Mouse (Mus musculus): ENCODE data around the gene Ndrg4. TPM values are rescaled to one million over a fixed set of nuclear protein-coding genes. Genes with fewer than 3 reads are reported as not detected.
A peak's percentile ranks its signal among the peaks of the same experiment; 100 is the strongest.

Ndrg4 gene
- total and polyA plus RNA-seq, 3 experiments: 1.6 to 2.1 (median 1.7) TPM

DNA sequence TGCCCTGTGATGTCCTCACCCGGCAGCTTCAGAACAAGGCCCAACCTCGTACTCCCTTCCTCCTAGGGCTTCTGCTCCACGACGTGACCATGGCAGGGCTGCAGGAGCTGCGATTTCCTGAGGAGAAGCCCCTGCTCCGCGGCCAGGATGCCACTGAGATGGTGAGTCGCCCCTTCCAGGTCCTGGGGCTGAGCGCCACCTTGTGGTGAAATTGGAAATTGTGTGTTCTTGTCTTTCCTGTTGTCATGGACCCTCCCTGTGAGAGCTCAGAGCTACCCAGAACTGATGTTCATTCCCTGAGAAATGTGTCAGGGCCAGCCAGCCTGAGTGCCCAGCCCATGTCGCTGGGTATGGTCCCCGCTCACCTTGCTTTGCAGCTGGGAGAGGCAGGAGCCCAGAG is 20.3 kb downstream of the Ndrg4 start:
- H3K9me3 ChIP-seq (replicated peaks; ENCODE audit: low read length): no peaks in the 10 kb centered on the region
- no peak overlapping the region for H3K4me3 ChIP-seq (replicated peaks in 1 of 3; ENCODE audit: low read depth in 2 of 3, low read length in 2 of 3, poor library complexity in 1 of 3)
- no peak overlapping the region for H3K9ac ChIP-seq (ENCODE audit: insufficient read depth, low read depth)
- DNase-seq (ENCODE audit: extremely low read depth): peak; percentile 82
- dilution Hi-C loops (cut with MboI; ENCODE audit: extremely low pct_ligation_motif_present, extremely low pct_unique_long_range_greater_than_20kb, low sequenced_read_pairs) (no loop called here), in situ Hi-C loops (cut with MboI; ENCODE audit: low pct_ligation_motif_present, low pct_unique_long_range_greater_than_20kb, low sequenced_read_pairs) (loop anchor here (5.0 kb wide), 1 partner anchor 95 kb away; no protein-coding TSS in a partner anchor)
- no peak overlapping the region for H3K27ac ChIP-seq (ENCODE audit: insufficient read depth, low read depth)
- peaks cover 46% of the 10 kb centered on the region for H3K27me3 ChIP-seq (replicated peaks)
- TF ChIP-seq SMC3 (IDR thresholded peaks at IDR 0.05; ENCODE audit: low read depth, low read length) (peak; percentile 94), ZNF384 (IDR thresholded peaks at IDR 0.05; ENCODE audit: low read depth, low read length) (peak; percentile 60), ELF1 (IDR thresholded peaks at IDR 0.05; ENCODE audit: low read depth, low read length) (no peak), ZC3H11A (IDR thresholded peaks at IDR 0.05; ENCODE audit: low read depth, low read length) (peak; percentile 69), POLR2A (IDR thresholded peaks at IDR 0.05; ENCODE audit: low read depth, low read length) (no peak), MAX (IDR thresholded peaks at IDR 0.05; ENCODE audit: low read length) (0 out of 2 replicates have a peak, but pooled peaks have one; percentile 14), NELFE (IDR thresholded peaks at IDR 0.05; ENCODE audit: low read depth, low read length) (peak; percentile 49; the same call in 1 of the 2 replicates), ETS1 (conservative IDR thresholded peaks at IDR 0.05; ENCODE audit: low read depth, low read length) (no peak), IRF4 (IDR thresholded peaks at IDR 0.05; ENCODE audit: low read depth, low read length) (0 out of 2 replicates have a peak, but pooled peaks have one; percentile 13), CTCF (conservative IDR thresholded peaks at IDR 0.05 in 1 of 2, IDR thresholded peaks at IDR 0.05 in 1 of 2; ENCODE audit: low read depth in 2 of 2, low read length in 2 of 2) (peak; percentile 80 to 95), RAD21 (IDR thresholded peaks at IDR 0.05; ENCODE audit: low read depth, low read length) (peak; percentile 93)
- peaks cover 0 to 13% of the 10 kb centered on the region in 2 experiments; a peak in 2 of 4 replicates for H3K4me1 ChIP-seq (ENCODE audit: control insufficient read depth in 1 of 2, insufficient read depth in 2 of 2)
- H3K4me2 ChIP-seq (ENCODE audit: insufficient read depth, low read depth, poor library complexity, severe bottlenecking): peak overlapping the region; percentile 50
- no peaks in the 10 kb centered on the region for H3K36me3 ChIP-seq (replicated peaks in 1 of 2; ENCODE audit: control insufficient read depth in 1 of 2, insufficient read depth in 1 of 2, low read length in 1 of 2)
- no peaks in the 10 kb centered on the region for H3K79me2 ChIP-seq (replicated peaks; ENCODE audit: control insufficient read depth, extremely low read depth, insufficient read depth, poor library complexity, severe bottlenecking)

GRCm38 (mm10) chr8:95698179-95698578 is 21.4 kb downstream of the Ndrg4 start:
- H3K79me2 ChIP-seq (replicated peaks; ENCODE audit: control insufficient read depth, extremely low read depth, insufficient read depth, poor library complexity, severe bottlenecking): no peaks in the 10 kb centered on the region
- H3K36me3 ChIP-seq (replicated peaks in 1 of 2; ENCODE audit: control insufficient read depth in 1 of 2, insufficient read depth in 1 of 2, low read length in 1 of 2): no peaks in the 10 kb centered on the region
- dilution Hi-C loops (cut with MboI; ENCODE audit: extremely low pct_ligation_motif_present, extremely low pct_unique_long_range_greater_than_20kb, low sequenced_read_pairs): no loop called here
- H3K27ac ChIP-seq (ENCODE audit: insufficient read depth, low read depth): no peak overlapping the region
- peaks cover 49% of the 10 kb centered on the region for H3K27me3 ChIP-seq (replicated peaks)
- no peaks in the 10 kb centered on the region for H3K9me3 ChIP-seq (replicated peaks; ENCODE audit: low read length)
- peaks cover 0 to 21% of the 10 kb centered on the region in 2 experiments; a peak in 2 of 4 replicates for H3K4me1 ChIP-seq (ENCODE audit: control insufficient read depth in 1 of 2, insufficient read depth in 2 of 2)
- TF ChIP-seq NELFE (IDR thresholded peaks at IDR 0.05; ENCODE audit: low read depth, low read length) (no peak), CTCF (conservative IDR thresholded peaks at IDR 0.05 in 1 of 2, IDR thresholded peaks at IDR 0.05 in 1 of 2; ENCODE audit: low read depth in 2 of 2, low read length in 2 of 2) (no peak), GABPA (IDR thresholded peaks at IDR 0.05; ENCODE audit: insufficient replicate concordance, low read depth, low read length) (no peak), USF1 (IDR thresholded peaks at IDR 0.05; ENCODE audit: low read depth, low read length) (no peak; the same call in 1 of the 2 replicates), TBP (conservative IDR thresholded peaks at IDR 0.05; ENCODE audit: low read depth, low read length) (no peak), SIN3A (IDR thresholded peaks at IDR 0.05; ENCODE audit: low read length) (no peak), BHLHE40 (IDR thresholded peaks at IDR 0.05; ENCODE audit: low read depth, low read length) (0 out of 2 replicates have a peak, but pooled peaks have one; percentile 19), CHD1 (IDR thresholded peaks at IDR 0.05; ENCODE audit: low read depth, low read length) (no peak), ZNF384 (IDR thresholded peaks at IDR 0.05; ENCODE audit: low read depth, low read length) (peak; percentile 70), CHD2 (IDR thresholded peaks at IDR 0.05; ENCODE audit: low read length) (no peak), EP300 (IDR thresholded peaks at IDR 0.05; ENCODE audit: low read length) (no peak), SMC3 (IDR thresholded peaks at IDR 0.05; ENCODE audit: low read depth, low read length) (no peak), ELF1 (IDR thresholded peaks at IDR 0.05; ENCODE audit: low read depth, low read length) (no peak), MAX (IDR thresholded peaks at IDR 0.05; ENCODE audit: low read length) (no peak)
- no peak for DNase-seq (ENCODE audit: extremely low read depth)
- in situ Hi-C loops (cut with MboI; ENCODE audit: low pct_ligation_motif_present, low pct_unique_long_range_greater_than_20kb, low sequenced_read_pairs): loop anchor here (5.0 kb wide), 1 partner anchor 96 kb away; no protein-coding TSS in a partner anchor
- no peak overlapping the region for H3K4me2 ChIP-seq (ENCODE audit: insufficient read depth, low read depth, poor library complexity, severe bottlenecking)
- no peak overlapping the region for H3K9ac ChIP-seq (ENCODE audit: insufficient read depth, low read depth)
- H3K4me3 ChIP-seq (replicated peaks in 1 of 3; ENCODE audit: low read depth in 2 of 3, low read length in 2 of 3, poor library complexity in 1 of 3): no peak overlapping the region
